Mouse (Mus musculus) erythroblast, embryonic 14.5 days (primary cell): Measurements from ENCODE around the gene Ddah1.

Source experiments
- GATA1 ChIP-seq: IDR thresholded peaks from 2 replicates; pipeline ENCODE4 v1.6.1; 2012; ENCODE audit warnings: low read length, inconsistent platforms, mixed read lengths
- TAL1 ChIP-seq: IDR thresholded peaks from 3 replicates; pipeline ENCODE4 v1.6.1; 2012; ENCODE audit warnings: low read length, inconsistent platforms, mixed read lengths

DNA sequence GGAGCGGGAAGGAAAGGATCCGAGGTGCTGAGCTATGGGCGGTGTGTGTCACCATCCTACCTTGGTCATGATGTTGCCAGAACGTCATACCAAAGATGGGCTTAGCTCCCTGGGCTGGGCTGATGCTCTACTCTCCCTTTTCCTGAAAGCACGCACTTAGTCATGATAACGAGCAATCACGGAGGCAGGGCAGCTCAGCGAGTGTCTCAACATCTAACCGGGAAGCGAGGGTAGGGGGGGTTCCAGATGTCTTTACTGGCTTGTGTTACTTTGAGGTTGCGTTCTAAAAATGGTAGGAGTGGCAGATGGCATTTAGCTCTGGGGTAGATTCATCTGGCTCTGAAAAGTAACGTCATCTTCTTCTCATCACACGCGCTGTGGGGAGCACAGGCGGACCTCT is 18.5 kb downstream of the Ddah1 start:
- TF ChIP-seq TAL1 (no peak), GATA1 (no peak)
